Mouse (Mus musculus) olfactory bulb, adult 2 months (tissue): ENCODE measurements around the gene Gab3.

Experiments
- CTCF ChIP-seq: fragments of 200-500 bp; IDR thresholded peaks from 2 replicates; pipeline ENCODE4 v1.5.1; 2012; ENCODE audit warnings: low read depth, mild to moderate bottlenecking, low read length, moderate library complexity; ENCODE audit not compliant: insufficient read depth
- POLR2A ChIP-seq: fragments of 200-500 bp; IDR thresholded peaks from 2 replicates; pipeline ENCODE4 v1.6.1; 2012; ENCODE audit warnings: mild to moderate bottlenecking, low read depth, low read length, moderate library complexity; ENCODE audit not compliant: insufficient read depth

DNA sequence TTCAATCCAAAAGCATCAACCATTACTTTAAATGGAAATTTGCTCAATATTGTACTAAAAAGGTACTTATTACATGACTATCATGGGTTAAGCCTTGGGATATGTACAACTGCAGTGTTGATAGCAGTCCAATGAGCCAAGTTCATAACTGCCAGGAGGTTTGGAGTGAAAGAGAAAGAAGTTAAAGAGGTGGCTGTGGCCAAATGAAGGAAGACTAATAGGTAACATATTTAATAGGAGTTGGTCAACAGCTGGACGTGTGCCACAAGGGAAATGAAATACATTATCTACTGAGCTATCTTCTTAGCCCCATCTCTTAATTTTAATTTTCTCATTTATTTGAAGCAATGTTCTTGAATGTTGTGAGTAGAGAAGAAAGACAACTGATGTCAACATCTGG is 39.3 kb downstream of the Gab3 start:
- no peak for TF ChIP-seq CTCF
- no peak for TF ChIP-seq POLR2A
